Mouse (Mus musculus) B cell, adult 67 days (primary cell): ENCODE measurements around the gene Tbc1d4. TPM values are rescaled to one million over a fixed set of nuclear protein-coding genes. Genes with fewer than 3 reads are reported as not detected.

Experiments
- total RNA-seq, 2 experiments: library from RNA; stranded (reverse); gene quantifications; 4 replicates each; pipeline ENCODE4 v1.2.4; 2023

The Tbc1d4 gene
- under 1 TPM in 1 of 2 experiments, not detected in 1; 0.38 TPM for total RNA-seq

DNA sequence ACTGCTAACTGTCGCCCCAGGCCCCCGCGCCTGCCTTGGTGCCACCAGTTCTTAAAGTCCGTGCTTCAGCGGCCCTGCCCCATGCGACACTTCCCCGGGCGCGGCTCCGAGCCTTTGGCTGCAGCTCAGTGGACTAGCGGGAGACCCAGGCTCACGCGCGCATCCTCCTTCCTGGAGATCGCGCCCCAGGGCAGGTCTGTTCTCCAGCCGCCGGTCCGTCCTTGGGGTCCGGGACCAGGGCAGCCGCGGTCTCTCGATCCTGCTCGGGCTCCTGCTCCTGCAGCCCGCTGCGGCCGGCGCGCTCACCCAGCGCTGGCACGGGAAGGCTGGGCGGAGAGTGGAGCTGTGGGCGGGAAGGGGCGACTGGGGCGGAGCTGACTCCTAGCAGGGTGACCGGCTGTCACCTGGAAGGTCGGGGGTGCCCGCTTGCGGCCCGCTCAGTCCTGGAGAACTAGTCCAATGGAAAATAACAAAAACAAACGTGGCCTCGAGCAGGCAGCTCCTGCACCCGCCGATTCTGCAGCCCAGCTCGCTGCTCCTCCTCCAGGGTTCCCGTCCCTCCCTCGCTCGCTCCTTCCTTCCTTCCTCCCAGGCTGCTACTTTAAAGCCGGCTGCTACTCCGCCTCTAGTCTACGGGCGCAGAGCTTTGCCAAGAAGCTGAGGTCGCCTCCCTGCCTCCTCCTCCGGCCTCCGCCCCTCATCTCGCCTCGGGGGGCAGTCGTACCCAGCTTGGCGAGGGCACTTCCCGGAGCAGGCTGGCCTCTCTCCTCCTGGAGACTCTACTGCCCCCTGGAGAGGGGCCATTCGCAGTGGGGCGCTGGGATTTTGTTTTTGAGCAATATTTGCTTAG is at the start of gene Tbc1d4:
Tbc1d4 (minus strand) TSS at position 673 of the 850 bp plus-strand sequence.

DNA sequence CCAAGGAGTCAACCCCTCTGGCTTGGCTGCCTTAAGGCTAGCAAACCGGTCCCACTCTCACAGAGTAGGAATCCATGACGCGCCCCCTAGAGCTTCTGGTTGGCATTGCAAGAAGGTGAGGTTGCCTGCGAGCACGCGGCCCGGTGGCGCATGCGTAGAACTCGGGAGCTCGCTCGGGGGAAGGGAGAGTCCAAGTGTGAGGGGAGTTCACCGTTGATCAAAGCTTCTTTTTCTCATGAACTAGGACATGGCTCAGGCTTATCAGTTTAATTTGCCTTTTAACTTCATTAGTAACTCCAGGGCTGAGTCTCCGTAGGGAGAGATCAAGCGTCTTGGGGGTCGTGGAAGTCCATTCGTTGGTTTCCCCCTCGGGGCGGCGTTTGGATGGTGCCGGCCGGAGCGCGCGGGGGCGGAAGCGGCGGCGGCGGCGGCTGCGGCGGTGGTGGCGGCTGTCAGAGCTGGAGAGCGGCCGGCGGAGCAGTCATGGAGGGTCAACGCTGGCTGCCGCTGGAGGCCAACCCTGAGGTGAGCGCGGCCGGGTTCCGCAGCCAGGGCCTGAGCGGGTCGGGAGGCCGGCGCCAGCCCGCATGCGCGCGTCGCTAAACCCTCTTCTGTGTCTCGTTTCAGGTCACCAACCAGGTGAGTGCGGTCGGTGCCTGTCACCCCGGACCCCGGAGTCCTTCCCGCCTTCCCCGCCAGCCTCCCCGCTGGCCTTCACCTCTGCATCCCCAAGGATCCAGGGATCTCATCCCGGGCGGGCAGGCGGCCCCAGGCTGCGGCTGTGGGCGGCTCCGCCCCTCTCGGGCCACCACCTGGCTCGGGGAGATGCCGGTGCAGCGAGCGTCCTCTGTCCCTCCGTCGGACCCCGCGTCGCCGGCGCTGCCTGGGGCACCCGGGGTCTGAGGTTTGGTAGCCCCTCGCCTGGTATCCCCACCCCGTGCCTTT is 44.9 kb upstream of the Tbc1d4 start, which contains the start of gene Uchl3:
Uchl3 (plus strand) TSS at position 387 of the 945 bp plus-strand sequence.

DNA sequence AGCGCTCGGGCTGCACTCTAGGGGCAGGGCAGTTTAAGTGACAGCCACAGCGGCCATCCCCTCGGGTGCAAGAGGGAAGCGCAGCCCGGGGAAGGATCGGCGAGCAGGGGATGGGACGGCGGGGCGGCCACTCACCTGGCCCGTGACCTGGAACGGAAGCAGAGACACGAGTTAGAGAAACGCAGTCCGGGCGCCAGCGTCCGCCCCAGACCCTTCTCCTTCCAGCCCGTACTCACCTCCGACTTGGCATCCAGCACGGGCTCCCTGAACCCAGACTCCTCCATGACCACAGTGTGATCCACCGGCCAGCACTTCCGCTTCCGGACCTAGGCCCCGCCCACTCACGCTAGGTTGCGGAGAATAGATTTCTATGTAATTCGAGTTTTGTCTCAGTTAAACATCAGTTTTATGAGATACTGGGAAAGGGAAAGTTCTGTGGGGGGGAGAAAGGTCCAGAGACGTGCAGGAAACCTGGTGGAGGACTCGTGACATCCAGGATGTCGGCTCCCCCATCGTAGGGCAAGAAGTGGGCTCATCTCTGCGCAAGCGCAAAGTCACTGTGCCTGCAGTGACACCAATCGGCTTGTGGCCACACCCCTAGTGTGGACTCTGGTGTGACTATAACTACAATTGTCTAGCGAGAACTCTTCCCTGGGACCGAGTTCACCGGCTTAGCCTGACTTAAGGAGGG is 31.3 kb upstream of the Tbc1d4 start, which contains the start of gene Commd6:
Commd6 (minus strand) TSS at position 534 of the 691 bp plus-strand sequence.

Other genes starting within 250 kb of the Tbc1d4 start
- gene Commd6, start 31.5 kb upstream of the Tbc1d4 start, total RNA-seq: 10 to 100 TPM; 52.7 to 53.5 TPM
- gene Uchl3, start 44.8 kb upstream of the Tbc1d4 start, total RNA-seq: 10 to 100 TPM; 50.4 to 61.1 TPM
- not detected for gene Gm9922, start 120.6 kb upstream of the Tbc1d4 start, total RNA-seq
- 1 to 10 TPM in 1 of 2 experiments, under 1 TPM in 1; 0.56 to 4.6 TPM for gene Lmo7, start 120.8 kb upstream of the Tbc1d4 start, total RNA-seq